ENCODE assay signal across 7 mouse cellular contexts in the genomic region with DNA sequence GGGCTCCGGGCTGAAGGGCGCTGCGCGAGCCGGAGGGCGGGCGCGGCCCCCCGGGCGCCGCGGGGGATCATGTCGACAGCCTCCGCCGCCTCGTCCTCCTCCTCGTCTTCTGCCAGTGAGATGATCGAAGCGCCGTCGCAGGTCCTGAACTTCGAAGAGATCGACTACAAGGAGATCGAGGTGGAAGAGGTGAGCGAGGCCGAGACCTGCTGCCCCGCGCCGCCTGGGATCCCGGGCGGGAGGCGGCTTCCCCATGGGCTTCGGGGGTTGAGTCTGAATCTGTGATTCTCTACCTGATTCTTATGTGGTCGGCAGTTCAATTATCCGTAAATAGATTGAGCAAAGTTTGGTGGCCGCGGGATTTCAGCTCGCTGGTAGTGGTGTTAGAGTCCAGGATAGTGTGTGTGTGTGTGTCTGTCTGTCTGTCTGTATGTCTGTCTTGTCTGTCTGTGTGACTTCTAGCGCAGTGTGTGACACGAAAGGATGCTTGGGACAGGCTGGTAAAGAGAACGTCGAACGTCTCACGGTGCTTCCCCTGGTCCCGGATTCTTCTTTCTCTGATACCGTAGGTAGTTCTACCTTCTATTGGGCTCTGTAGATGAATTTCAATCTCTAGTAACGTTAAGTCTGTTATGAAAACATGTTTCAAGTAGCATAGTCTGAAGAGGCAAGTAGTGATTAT. TPM values are rescaled to one million over a fixed set of nuclear protein-coding genes. Genes with fewer than 3 reads are reported as not detected.
DNase-seq lines count a peak whose midpoint lies in the region; TF ChIP-seq lines count a peak whose summit lies in the region.

No protein-coding gene starts in this region.

- H3K4me3 ChIP-seq in left cerebral cortex, adult 2 months: peak overlapping the region; percentile 83

- no peak for TF ChIP-seq CTCF in left cerebral cortex, adult 2 months (IDR thresholded peaks at IDR 0.05)

- DNase-seq in left cerebral cortex, adult 2 months (ENCODE audit: extremely low spot score in 1 of 2, low spot score in 2 of 2): no peak
- no peak for DNase-seq in left cerebral cortex, adult 9 months (ENCODE audit: low spot score in 2 of 2)
- peak; percentile 9 for DNase-seq in brain, adult 2 months (ENCODE audit: low read depth, low spot score)
- peak; percentile 17 to 36 for DNase-seq in heart, postnatal 10 days
- DNase-seq in lung, postnatal 10 days: peak; percentile 6
- no peak for DNase-seq in ovary, postnatal 14 days (ENCODE audit: low spot score)
- no peak for DNase-seq in cerebellum, postnatal 14 days

- H3K27ac ChIP-seq in left cerebral cortex, adult 2 months: peak overlapping the region; percentile 99

- intact Hi-C loops in left cerebral cortex, adult 2 months (cut with DNase I): no loop called here
- intact Hi-C loops in heart, postnatal 10 days (cut with DNase I): no loop called here

RNA-seq across cellular contexts. Expression of a gene that starts 0.4 kb away (rescaled TPM):
- total RNA-seq in left cerebral cortex, adult 2 months (2021): 10 to 100 TPM; 35.6 to 43.2 TPM
- 10 to 100 TPM; 55.5 to 60.5 TPM for total RNA-seq in heart, postnatal 10 days (2021)

Comparison
In these comparisons a context has a peak if more than half of its experiments do, and no peak if none do; other contexts are left out.
1. DNase-seq: peak in brain, adult 2 months (single experiment), heart, postnatal 10 days (2 of 2) and lung, postnatal 10 days (single experiment); none in left cerebral cortex, adult 2 months (0 of 2), left cerebral cortex, adult 9 months (0 of 2), ovary, postnatal 14 days (single experiment) and cerebellum, postnatal 14 days (0 of 2).